Mouse (Mus musculus) heart, embryonic 15.5 days (tissue): Measurements from ENCODE around the gene Rps12. TPM values are rescaled to one million over a fixed set of nuclear protein-coding genes. Genes with fewer than 3 reads are reported as not detected.

Source experiments
- ATAC-seq: fragments of 200-750 bp; cut with Nextera tagmentation; replicated peaks from 2 replicates; pipeline ENCODE4 v1.8.0; 2017; ENCODE audit warnings: low read depth, moderate TSS enrichment; ENCODE audit not compliant: insufficient number of reproducible peaks, insufficient read depth, low FRiP score
- H3K27ac ChIP-seq: fragments of 300-500 bp; sonication (generic); 2 replicates; pipeline ENCODE4 v1.5.1; 2015; ENCODE audit warnings: mild to moderate bottlenecking, inconsistent platforms
- H3K27me3 ChIP-seq: fragments of 300-500 bp; sonication (generic); 2 replicates; pipeline ENCODE4 v1.6.1; 2015; ENCODE audit warnings: inconsistent platforms
- H3K36me3 ChIP-seq: fragments of 300-500 bp; sonication (generic); 2 replicates; pipeline ENCODE4 v1.6.1; 2015; ENCODE audit warnings: mild to moderate bottlenecking, inconsistent platforms
- H3K4me1 ChIP-seq: fragments of 300-500 bp; sonication (generic); replicated peaks from 2 replicates; pipeline ENCODE4 v1.6.1; 2015; ENCODE audit warnings: inconsistent platforms
- H3K4me2 ChIP-seq: fragments of 300-500 bp; sonication (generic); 2 replicates; pipeline ENCODE4 v1.6.1; 2015; ENCODE audit warnings: inconsistent platforms, mild to moderate bottlenecking, moderate library complexity
- H3K4me3 ChIP-seq: fragments of 300-500 bp; sonication (generic); 2 replicates; pipeline ENCODE4 v1.5.1; 2015; ENCODE audit warnings: mild to moderate bottlenecking, inconsistent platforms
- H3K9ac ChIP-seq: fragments of 300-500 bp; sonication (generic); 2 replicates; pipeline ENCODE4 v1.6.1; 2015; ENCODE audit warnings: mild to moderate bottlenecking, inconsistent platforms
- H3K9me3 ChIP-seq: fragments of 300-500 bp; sonication (generic); replicated peaks from 2 replicates; pipeline ENCODE4 v1.6.1; 2016; ENCODE audit warnings: inconsistent platforms
- WGBS: fragments of 180-500 bp; shearing (Covaris S2); methylation state at CpG from one replicate; pipeline ENCODE4 v1.1.7; 2015; ENCODE audit warnings: mixed read lengths; 5-methylcytosine and 5-hydroxymethylcytosine counted together
- polyA plus RNA-seq: library from polyadenylated mRNA; unstranded; fragments of >200 nt; fragmentation: Nextera tagmentation; extraction: Ambion mirVana; gene quantifications from 2 replicates; pipeline ENCODE4 v1.2.1, GENCODE M21; 2015

The Rps12 gene
- polyA plus RNA-seq, 1 experiment from 2014 or later = 89.3 TPM

DNA sequence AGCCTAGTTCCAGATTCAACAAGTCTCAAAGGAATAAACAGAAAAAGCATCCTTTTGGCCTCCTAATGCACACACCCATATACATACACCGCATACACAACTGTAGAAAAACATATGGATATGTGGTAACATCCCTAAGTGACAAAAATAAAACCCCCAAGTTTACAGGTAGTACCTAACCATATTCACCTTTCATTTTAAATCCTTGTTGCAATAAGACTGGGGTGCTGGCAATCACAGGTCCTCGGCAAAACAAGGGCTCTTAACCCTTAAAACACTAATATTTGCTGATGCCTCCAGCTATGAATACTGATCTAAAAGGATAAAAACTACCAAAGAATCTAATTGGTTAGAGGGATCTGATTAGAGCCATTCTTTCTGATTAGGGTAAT, 3.6 kb downstream of the Rps12 start:
- Histone ChIP-seq H3K27me3 (no peaks in the 10 kb centered on the region), H3K4me3 (no peak overlapping the region), H3K4me1 (peaks cover 35% of the 10 kb centered on the region), H3K36me3 (peaks cover 30% of the 10 kb centered on the region), H3K27ac (no peak overlapping the region), H3K9me3 (no peaks in the 10 kb centered on the region), H3K9ac (no peak overlapping the region), H3K4me2 (no peak overlapping the region)
- 40% methylated on average over 2 of the region's 2 CpGs for WGBS
- no peak for ATAC-seq

DNA sequence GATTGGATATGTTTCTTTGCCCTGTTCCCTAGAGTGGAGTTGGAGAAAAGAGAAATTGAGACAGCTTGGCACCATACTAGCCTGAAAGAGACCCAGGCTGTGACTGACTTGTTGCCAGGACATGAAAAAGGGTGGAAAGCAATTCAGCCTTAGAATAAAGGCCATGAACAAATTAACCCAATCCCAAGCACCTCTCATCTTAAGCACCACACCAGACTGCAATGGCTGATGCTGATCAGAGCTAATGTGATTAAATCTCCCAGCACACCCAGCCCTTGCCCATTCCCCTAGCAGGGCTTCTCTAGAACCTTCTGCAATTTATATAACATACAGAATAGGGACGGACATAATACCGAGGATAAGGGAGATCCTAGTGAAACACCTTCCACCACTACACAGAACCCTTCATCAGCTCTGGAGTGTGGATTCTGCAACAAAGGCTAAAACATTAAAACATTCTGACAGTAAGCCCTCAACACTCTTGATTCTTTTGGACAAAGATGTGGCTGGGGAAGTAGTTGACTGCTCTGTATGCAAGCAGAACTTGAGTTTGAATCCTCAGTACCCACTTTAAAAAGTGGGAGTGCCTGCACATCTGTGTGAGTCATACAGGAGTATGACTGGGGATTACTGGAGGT, 4.1 kb downstream of the Rps12 start:
- Histone ChIP-seq H3K27ac (no peak overlapping the region), H3K36me3 (peaks cover 30% of the 10 kb centered on the region), H3K9ac (no peak overlapping the region), H3K4me3 (no peak overlapping the region), H3K9me3 (no peaks in the 10 kb centered on the region), H3K4me1 (peaks cover 30% of the 10 kb centered on the region), H3K27me3 (no peaks in the 10 kb centered on the region), H3K4me2 (no peak overlapping the region)
- ATAC-seq = no peak
- WGBS = 34% methylated on average over 2 of the region's 2 CpGs

GRCm38 (mm10) chr10:23781760-23782735, 5.0 kb downstream of the Rps12 start:
- no peak for ATAC-seq
- 73% methylated on average over 11 of the region's 11 CpGs for WGBS

DNA sequence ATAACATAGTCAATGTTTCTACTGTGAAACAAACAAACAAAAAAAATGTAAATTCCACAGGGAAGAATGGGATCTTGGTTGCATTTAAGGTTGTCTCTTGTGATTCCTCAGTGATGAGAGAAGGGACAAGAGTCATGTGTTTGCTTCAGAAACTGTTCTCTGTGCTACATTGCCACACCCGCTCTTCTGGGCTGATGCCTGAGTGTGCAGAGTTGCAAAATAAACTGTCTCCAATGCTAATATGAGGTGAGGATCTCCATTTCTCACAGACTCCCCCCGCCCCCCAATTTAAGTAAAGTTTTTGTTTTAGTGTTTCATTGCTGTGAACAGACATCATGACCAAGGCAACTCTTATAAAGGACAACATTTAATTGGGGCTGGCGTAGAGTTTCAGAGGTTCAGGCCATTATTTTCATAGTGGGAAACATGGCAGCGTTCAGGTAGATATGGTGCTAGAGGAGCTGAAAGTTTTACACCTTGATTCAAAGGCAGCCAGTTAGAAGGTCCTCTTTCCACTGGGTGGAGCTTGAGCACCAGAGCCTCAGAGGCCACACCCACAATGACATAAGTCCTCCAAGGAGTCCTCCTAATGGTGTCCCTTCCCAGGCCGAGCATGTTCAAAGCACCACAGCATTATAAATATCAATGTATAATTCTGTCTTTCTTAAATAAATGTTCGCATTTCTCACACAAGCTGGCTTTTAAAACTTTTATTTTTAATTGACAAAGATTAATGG, 6.4 kb downstream of the Rps12 start:
- Histone ChIP-seq H3K9me3 (no peaks in the 10 kb centered on the region), H3K36me3 (peaks cover 29% of the 10 kb centered on the region), H3K4me3 (no peak overlapping the region), H3K4me2 (no peak overlapping the region), H3K4me1 (peaks cover 22% of the 10 kb centered on the region), H3K9ac (no peak overlapping the region), H3K27ac (no peak overlapping the region), H3K27me3 (no peaks in the 10 kb centered on the region)
- ATAC-seq = no peak
- 81% methylated on average over 6 of the region's 6 CpGs for whole genome bisulfite sequencing

More at GRCm38 (mm10) chr10:23781760-23782735, 5.0 kb downstream of the Rps12 start:
- Histone ChIP-seq H3K27me3 (no peaks in the 10 kb centered on the region), H3K36me3 (peaks cover 30% of the 10 kb centered on the region), H3K4me2 (no peak overlapping the region), H3K4me3 (no peak overlapping the region), H3K9ac (no peak overlapping the region), H3K9me3 (no peaks in the 10 kb centered on the region), H3K4me1 (peaks cover 29% of the 10 kb centered on the region), H3K27ac (no peak overlapping the region)

DNA sequence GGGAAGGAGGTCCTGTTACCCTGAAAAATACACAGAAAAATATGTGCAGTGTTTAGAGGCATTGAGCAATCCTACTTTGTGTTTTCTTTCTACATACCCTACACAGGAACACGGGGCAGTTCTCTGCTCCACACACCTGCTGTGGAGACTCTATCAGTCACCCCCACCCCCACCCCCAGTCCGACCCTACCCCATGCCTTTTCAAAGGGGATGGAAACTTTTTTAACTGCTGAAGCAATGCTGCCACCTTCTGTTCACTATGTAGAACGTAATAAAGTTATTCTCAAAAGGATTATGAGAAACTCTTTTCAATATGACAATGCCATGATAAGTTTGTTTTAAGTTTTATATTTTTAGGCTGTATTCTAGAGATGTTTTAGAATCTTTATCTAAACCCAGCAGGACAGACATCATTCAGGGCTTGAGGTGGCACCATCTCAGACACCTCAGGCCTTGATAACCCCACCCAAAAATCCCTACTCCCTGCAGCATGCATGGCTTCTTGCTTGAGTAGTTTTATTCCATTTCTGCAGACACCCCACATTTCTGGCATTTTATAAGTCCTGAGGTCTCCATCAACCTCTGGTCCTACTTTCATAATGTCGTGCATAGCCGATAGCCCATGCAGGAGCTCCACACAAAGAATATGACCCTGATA, 9.7 kb downstream of the Rps12 start:
- no peak overlapping the region for H3K4me3 ChIP-seq
- WGBS = 32% methylated on average over 5 of the region's 5 CpGs
- no peak overlapping the region for H3K27ac ChIP-seq
- H3K9me3 ChIP-seq = no peaks in the 10 kb centered on the region
- 0 out of 2 replicates have a peak, but pooled peaks cover 4% of the 10 kb centered on the region for H3K36me3 ChIP-seq
- H3K4me1 ChIP-seq = peaks cover 5% of the 10 kb centered on the region; the same call in 1 of the 2 replicates
- no peak for ATAC-seq
- no peak overlapping the region for H3K4me2 ChIP-seq
- no peaks in the 10 kb centered on the region for H3K27me3 ChIP-seq
- no peak overlapping the region for H3K9ac ChIP-seq

DNA sequence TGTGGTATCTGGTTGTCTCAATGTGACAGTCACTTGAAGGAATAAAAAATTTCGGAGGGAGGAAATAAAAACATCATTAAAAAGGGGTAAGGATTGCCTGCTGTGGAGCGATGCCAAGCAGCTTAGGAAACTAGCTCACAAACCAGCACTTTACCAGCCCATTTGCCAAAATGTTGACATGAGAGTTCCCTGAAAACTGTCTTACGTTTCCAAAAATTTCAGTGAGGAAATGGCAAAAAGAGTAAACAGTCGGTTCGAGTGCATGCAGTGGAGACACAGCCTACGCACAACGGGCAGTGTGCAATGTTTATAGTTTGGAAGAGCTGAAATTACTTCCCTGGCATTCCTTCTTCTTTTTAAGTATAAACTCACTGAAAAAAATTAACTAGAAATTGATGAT, 32.9 kb downstream of the Rps12 start:
- H3K27ac ChIP-seq = no peak overlapping the region
- no peak overlapping the region for H3K4me3 ChIP-seq
- H3K9me3 ChIP-seq = no peaks in the 10 kb centered on the region
- H3K4me2 ChIP-seq = no peak overlapping the region
- 70% methylated on average over 7 of the region's 7 CpGs for WGBS
- H3K4me1 ChIP-seq = no peaks in the 10 kb centered on the region
- H3K9ac ChIP-seq = no peak overlapping the region
- H3K27me3 ChIP-seq = no peaks in the 10 kb centered on the region
- H3K36me3 ChIP-seq = no peaks in the 10 kb centered on the region
- ATAC-seq = no peak

Other genes with a start within 250 kb of the Rps12 start
- gene Slc18b1, start 9.7 kb upstream of the Rps12 start, polyA plus RNA-seq = 8.0 and 8.9 TPM in 2 replicates
- gene Vnn3, start 64.2 kb upstream of the Rps12 start, polyA plus RNA-seq = 0.15 and 0.22 TPM in 2 replicates
- 2.1 and 2.2 TPM in 2 replicates for gene Vnn1, start 107.4 kb upstream of the Rps12 start, polyA plus RNA-seq
- not detected in 2 replicates for gene Taar1, start 133.1 kb upstream of the Rps12 start, polyA plus RNA-seq
- gene Taar2, start 151.3 kb upstream of the Rps12 start, polyA plus RNA-seq = not detected in 2 replicates
- gene Taar3, start 162.3 kb upstream of the Rps12 start, polyA plus RNA-seq = not detected in 2 replicates
- gene Taar4, start 173.2 kb upstream of the Rps12 start, polyA plus RNA-seq = not detected in 2 replicates
- not detected in 2 replicates for gene Taar5, start 183.4 kb upstream of the Rps12 start, polyA plus RNA-seq
- gene Taar6, start 198.4 kb upstream of the Rps12 start, polyA plus RNA-seq = not detected in 2 replicates
- not detected in 2 replicates for gene Taar7a, start 206.2 kb upstream of the Rps12 start, polyA plus RNA-seq
- gene Taar7b, start 212.7 kb upstream of the Rps12 start, polyA plus RNA-seq = not detected in 2 replicates
- gene Taar7d, start 239.9 kb upstream of the Rps12 start, polyA plus RNA-seq = not detected in 2 replicates